12 mouse cellular contexts compared by ENCODE assay signal in genomic region chr9:45787071-45787470, GRCm38 (mm10). TPM values are rescaled to one million over a fixed set of nuclear protein-coding genes. Genes with fewer than 3 reads are reported as not detected.
DNase-seq lines count a peak whose midpoint lies in the region; ATAC-seq and TF ChIP-seq lines count a peak whose summit lies in the region.
"Had no signal": no experiment of that assay in that cellular context is flagged by ENCODE, and none has a peak within 500 bp of the region (broad histone marks: within the 10 kb centered on the region; RNA-seq: fewer than 3 reads in every experiment).

No protein-coding gene starts in this region.

- no peaks in the 10 kb centered on the region for H3K9me3 ChIP-seq in liver, embryonic 13.5 days (replicated peaks)
- H3K9me3 ChIP-seq in liver, embryonic 12.5 days (replicated peaks) = no peaks in the 10 kb centered on the region
- H3K9me3 ChIP-seq in stomach, embryonic 15.5 days = no peaks in the 10 kb centered on the region
- no peaks in the 10 kb centered on the region for H3K9me3 ChIP-seq in stomach, postnatal 0 days (ENCODE audit: control insufficient read depth, low read length)

- ATAC-seq in liver, embryonic 13.5 days (ENCODE audit: low read depth) = no peak
- ATAC-seq in liver, embryonic 12.5 days = no peak
- no peak for ATAC-seq in stomach, embryonic 15.5 days (ENCODE audit: insufficient read depth, low FRiP score, low read depth)
- no peak for ATAC-seq in stomach, postnatal 0 days (ENCODE audit: low FRiP score, low TSS enrichment)
- ATAC-seq: activated CD4-positive, CD25-positive, alpha-beta regulatory T cell, adult 4 months; midbrain, embryonic 16.5 days had no signal

- no peak overlapping the region for H3K4me3 ChIP-seq in liver, embryonic 13.5 days (replicated peaks)
- no peak overlapping the region for H3K4me3 ChIP-seq in liver, embryonic 12.5 days
- H3K4me3 ChIP-seq in stomach, embryonic 15.5 days (replicated peaks) = no peak overlapping the region
- no peak overlapping the region for H3K4me3 ChIP-seq in stomach, postnatal 0 days (ENCODE audit: low read depth, low read length)
- no peak overlapping the region for H3K4me3 ChIP-seq in gastrocnemius, adult 2 months

- 74% methylated on average over 8 of the region's 8 CpGs for WGBS in liver, embryonic 13.5 days (ENCODE audit: insufficient replicate concordance)
- WGBS in liver, embryonic 12.5 days (ENCODE audit: insufficient replicate concordance) = 84% methylated on average over 8 of the region's 8 CpGs
- WGBS in stomach, embryonic 15.5 days = 78% methylated on average over 8 of the region's 8 CpGs
- 70% methylated on average over 8 of the region's 8 CpGs for WGBS in stomach, postnatal 0 days

- no peak for TF ChIP-seq EP300 in stomach, postnatal 0 days (optimal IDR thresholded peaks at IDR 0.05)

- peak overlapping the region; percentile 58; the same call in 1 of the 2 replicates for H3K27ac ChIP-seq in liver, embryonic 13.5 days
- no peak overlapping the region for H3K27ac ChIP-seq in liver, embryonic 12.5 days
- 0 out of 2 replicates have a peak overlapping the region, but pooled peaks have one; percentile 4 for H3K27ac ChIP-seq in stomach, embryonic 15.5 days
- no peak overlapping the region for H3K27ac ChIP-seq in stomach, postnatal 0 days (replicated peaks)
- H3K27ac ChIP-seq in gastrocnemius, adult 2 months = no peak overlapping the region

- peaks cover 23% of the 10 kb centered on the region for H3K4me1 ChIP-seq in liver, embryonic 13.5 days (replicated peaks)
- peaks cover 21% of the 10 kb centered on the region for H3K4me1 ChIP-seq in liver, embryonic 12.5 days
- peaks cover 5% of the 10 kb centered on the region; the same call in 1 of the 2 replicates for H3K4me1 ChIP-seq in stomach, embryonic 15.5 days
- H3K4me1 ChIP-seq in stomach, postnatal 0 days (replicated peaks; ENCODE audit: control insufficient read depth, insufficient read depth) = no peaks in the 10 kb centered on the region

- H3K4me2 ChIP-seq in liver, embryonic 13.5 days = peak overlapping the region; percentile 33
- H3K4me2 ChIP-seq in liver, embryonic 12.5 days = no peak overlapping the region
- no peak overlapping the region for H3K4me2 ChIP-seq in stomach, embryonic 15.5 days
- no peak overlapping the region for H3K4me2 ChIP-seq in stomach, postnatal 0 days (replicated peaks; ENCODE audit: low read depth)

- H3K9ac ChIP-seq in liver, embryonic 13.5 days = peak overlapping the region; percentile 45; the same call in 1 of the 2 replicates
- no peak overlapping the region for H3K9ac ChIP-seq in liver, embryonic 12.5 days
- H3K9ac ChIP-seq in stomach, embryonic 15.5 days = no peak overlapping the region
- no peak overlapping the region for H3K9ac ChIP-seq in stomach, postnatal 0 days (ENCODE audit: low read length)

- H3K27me3 ChIP-seq in liver, embryonic 13.5 days = no peaks in the 10 kb centered on the region
- H3K27me3 ChIP-seq in liver, embryonic 12.5 days (replicated peaks) = 0 out of 2 replicates have a peak, but pooled peaks cover 5% of the 10 kb centered on the region
- no peaks in the 10 kb centered on the region for H3K27me3 ChIP-seq in stomach, embryonic 15.5 days (replicated peaks)
- H3K27me3 ChIP-seq in stomach, postnatal 0 days (ENCODE audit: control insufficient read depth, insufficient read depth, low read length) = no peaks in the 10 kb centered on the region

- intact Hi-C loops in gastrocnemius, postnatal 14 days (cut with DNase I; ENCODE audit: low total_unique reads) = no loop called here
- intact Hi-C loops in gastrocnemius, postnatal 36 days (cut with DNase I) = no loop called here
- intact Hi-C loops in gastrocnemius, adult 2 months (cut with DNase I) = no loop called here

- peak; percentile 2 for DNase-seq in gastrocnemius, postnatal 14 days
- DNase-seq in gastrocnemius, postnatal 36 days = no peak
- no peak for DNase-seq in liver, embryonic 13.5 days
- no peak for DNase-seq in stomach, postnatal 0 days (ENCODE audit: low spot score)
- DNase-seq in thymus, postnatal 25 days = no peak
- no peak for DNase-seq in gastrocnemius, adult 2 months
- DNase-seq: lung, adult 18-20 months; thymus, postnatal 14 days had no signal

- no peak for TF ChIP-seq CTCF in stomach, postnatal 0 days (IDR thresholded peaks at IDR 0.05; ENCODE audit: low read depth)
- TF ChIP-seq CTCF in gastrocnemius, adult 2 months (IDR thresholded peaks at IDR 0.05) = no peak

- H3K36me3 ChIP-seq in liver, embryonic 13.5 days = 0 out of 2 replicates have a peak, but pooled peaks cover 5% of the 10 kb centered on the region
- peaks cover 5% of the 10 kb centered on the region; the same call in 1 of the 2 replicates for H3K36me3 ChIP-seq in liver, embryonic 12.5 days
- H3K36me3 ChIP-seq in stomach, embryonic 15.5 days = no peaks in the 10 kb centered on the region
- H3K36me3 ChIP-seq in stomach, postnatal 0 days (ENCODE audit: control insufficient read depth, insufficient read depth, low read length) = no peaks in the 10 kb centered on the region; the same call in 1 of the 2 replicates

RNA-seq across cellular contexts. Expression of gene Cep164, which starts 41.4 kb away (rescaled TPM):
- total RNA-seq in gastrocnemius, postnatal 14 days (2021) = 1 to 10 TPM; 2.7 to 3.7 TPM
- 1 to 10 TPM; 2.1 to 3.8 TPM for total RNA-seq in gastrocnemius, postnatal 36 days (2021)
- 5.1 and 6.0 TPM in 2 replicates for polyA plus RNA-seq in liver, embryonic 13.5 days (2015; fragmentation: Nextera tagmentation; extraction: Ambion mirVana)
- polyA plus RNA-seq in liver, embryonic 12.5 days (2016; fragmentation: Nextera tagmentation; extraction: Ambion mirVana) = 6.2 and 8.2 TPM in 2 replicates
- 24.7 and 25.6 TPM in 2 replicates for polyA plus RNA-seq in stomach, embryonic 15.5 days (2015; fragmentation: Nextera tagmentation; extraction: Ambion mirVana)
- 12.9 TPM in 2 replicates for polyA plus RNA-seq in stomach, postnatal 0 days (2015; fragmentation: Nextera tagmentation; extraction: Ambion mirVana)
- 1 to 10 TPM; 2.0 to 2.5 TPM for total RNA-seq in gastrocnemius, adult 2 months (2021)

RNA-seq across cellular contexts. Expression of gene Bace1, which starts 51.3 kb away (rescaled TPM):
- 10 to 100 TPM; 41.0 to 55.8 TPM for total RNA-seq in gastrocnemius, postnatal 14 days (2021)
- total RNA-seq in gastrocnemius, postnatal 36 days (2021) = 10 to 100 TPM; 37.5 to 47.4 TPM
- polyA plus RNA-seq in liver, embryonic 13.5 days (2015; fragmentation: Nextera tagmentation; extraction: Ambion mirVana) = 5.1 and 6.8 TPM in 2 replicates
- 9.0 and 9.4 TPM in 2 replicates for polyA plus RNA-seq in liver, embryonic 12.5 days (2016; fragmentation: Nextera tagmentation; extraction: Ambion mirVana)
- 28.3 and 28.5 TPM in 2 replicates for polyA plus RNA-seq in stomach, embryonic 15.5 days (2015; fragmentation: Nextera tagmentation; extraction: Ambion mirVana)
- 12.8 and 13.3 TPM in 2 replicates for polyA plus RNA-seq in stomach, postnatal 0 days (2015; fragmentation: Nextera tagmentation; extraction: Ambion mirVana)
- total RNA-seq in gastrocnemius, adult 2 months (2021) = 10 to 100 TPM; 26.1 to 72.2 TPM

Comparison
In these comparisons a context has a peak if more than half of its experiments do, and no peak if none do; other contexts are left out.
1. H3K27ac ChIP-seq: peak in liver, embryonic 13.5 days (single experiment) and stomach, embryonic 15.5 days (single experiment); none in liver, embryonic 12.5 days (single experiment), stomach, postnatal 0 days (single experiment) and gastrocnemius, adult 2 months (single experiment).